Mouse (Mus musculus) cortical plate, adult 2 months (tissue): ENCODE data around the gene Rpl10a.

Source experiments
- CTCF ChIP-seq: fragments of 200-500 bp; IDR thresholded peaks from 2 replicates; pipeline ENCODE4 v1.5.1; 2011; ENCODE audit warnings: mild to moderate bottlenecking, control low read depth, low read length; ENCODE audit not compliant: insufficient read depth; ENCODE audit errors: extremely low read depth
- POLR2A ChIP-seq: fragments of 200-500 bp; IDR thresholded peaks from 2 replicates; pipeline ENCODE4 v1.6.1; 2011; ENCODE audit warnings: mild to moderate bottlenecking, low read length, control low read depth; ENCODE audit not compliant: insufficient read depth; ENCODE audit errors: extremely low read depth

- TF ChIP-seq CTCF (no peak), POLR2A (no peak)
These were observed 6.6 kb upstream of the Rpl10a start for GRCm38 (mm10) chr17:28321700-28322099.
